Mouse (Mus musculus): ENCODE results near the gene Zdhhc20. TPM values are rescaled to one million over a fixed set of nuclear protein-coding genes. Genes with fewer than 3 reads are reported as not detected.

The Zdhhc20 gene
- total RNA-seq, 2 experiments from 2014 or later = 40.0 to 41.7 TPM

GRCm38 (mm10) chr14:57789759-57790158 lies 100.3 kb downstream of the Zdhhc20 start:
- DNase-seq (ENCODE audit: low spot score in 2 of 2) = no peak
- TF ChIP-seq CTCF (conservative IDR thresholded peaks at IDR 0.05) = no peak
- Histone ChIP-seq H3K27ac (no peak overlapping the region), H3K4me3 (no peak overlapping the region)

GRCm38 (mm10) chr14:57789311-57789710 lies 100.8 kb downstream of the Zdhhc20 start:
- no peak for DNase-seq (ENCODE audit: low spot score in 2 of 2)
- no peak overlapping the region for H3K4me3 ChIP-seq
- no peak overlapping the region for H3K27ac ChIP-seq
- TF ChIP-seq CTCF (conservative IDR thresholded peaks at IDR 0.05) = no peak

GRCm38 (mm10) chr14:57787406-57787805 lies 102.7 kb downstream of the Zdhhc20 start:
- TF ChIP-seq CTCF (conservative IDR thresholded peaks at IDR 0.05) = no peak
- H3K27ac ChIP-seq = no peak overlapping the region
- no peak overlapping the region for H3K4me3 ChIP-seq
- DNase-seq (ENCODE audit: low spot score in 2 of 2) = no peak

Small RNAs within 50 kb of the gene (microRNA-seq; reads per million reads assigned to microRNA genes)
- gene Mir3077 = 2.2 to 2.9 reads per million in 2 experiments

Other genes starting within 250 kb of the Zdhhc20 start
- gene Xpo4, start 224.8 kb downstream of the Zdhhc20 start, total RNA-seq (2021) = 10 to 100 TPM; 14.4 to 15.0 TPM
- 1 to 10 TPM in 1 of 2 experiments, under 1 TPM in 1; 0.32 to 3.1 TPM for gene Gm49361, start 144.2 kb downstream of the Zdhhc20 start, total RNA-seq (2021)
- gene Lats2, start 131.9 kb downstream of the Zdhhc20 start, total RNA-seq (2021) = 10 to 100 TPM; 42.5 to 49.0 TPM
- 10 to 100 TPM; 47.7 to 67.6 TPM for gene Sap18, start 92.1 kb downstream of the Zdhhc20 start, total RNA-seq (2021)
- 1 to 10 TPM in 1 of 2 experiments, under 1 TPM in 1; 0.97 to 1.3 TPM for gene Ska3, start 64.1 kb downstream of the Zdhhc20 start, total RNA-seq (2021)
- gene Mrpl57, start 64.0 kb downstream of the Zdhhc20 start, total RNA-seq (2021) = 10 to 100 TPM; 67.4 to 75.9 TPM
- gene Micu2, start 109.0 kb upstream of the Zdhhc20 start, total RNA-seq (2021) = 10 to 100 TPM; 24.9 to 25.3 TPM
- gene Fgf9, start 180.3 kb upstream of the Zdhhc20 start, total RNA-seq (2021) = 10 to 100 TPM; 16.3 to 17.1 TPM

Measured in layer of hippocampus, adult 2 months (tissue).